Mouse (Mus musculus): Measurements from ENCODE around the gene Atp2b1.

The Atp2b1 gene

GRCm38 (mm10) chr10:99029844-99030243 lies 115.6 kb downstream of the Atp2b1 start:
- no peak for DNase-seq (ENCODE audit: low read depth, low spot score)

- DNase-seq (ENCODE audit: low read depth, low spot score): no peak
These were observed 119.9 kb downstream of the Atp2b1 start for GRCm38 (mm10) chr10:99033830-99034828.

- no peak for DNase-seq (ENCODE audit: low read depth, low spot score)
These were observed 123.2 kb downstream of the Atp2b1 start for GRCm38 (mm10) chr10:99037185-99038065.

- no peak for DNase-seq (ENCODE audit: low read depth, low spot score)
These were observed 124.7 kb downstream of the Atp2b1 start for GRCm38 (mm10) chr10:99038866-99039265.

GRCm38 (mm10) chr10:99040171-99040570 lies 126.0 kb downstream of the Atp2b1 start:
- DNase-seq (ENCODE audit: low read depth, low spot score): no peak

GRCm38 (mm10) chr10:99046756-99047550 lies 132.7 kb downstream of the Atp2b1 start:
- DNase-seq (ENCODE audit: low read depth, low spot score): no peak

GRCm38 (mm10) chr10:99047551-99047940 lies 133.3 kb downstream of the Atp2b1 start:
- no peak for DNase-seq (ENCODE audit: low read depth, low spot score)

GRCm38 (mm10) chr10:99050093-99050492 lies 135.9 kb downstream of the Atp2b1 start:
- no peak for DNase-seq (ENCODE audit: low read depth, low spot score)

- no peak for DNase-seq (ENCODE audit: low read depth, low spot score)
These were observed 138.9 kb downstream of the Atp2b1 start for GRCm38 (mm10) chr10:99053111-99053510.

- DNase-seq (ENCODE audit: low read depth, low spot score): no peak
These were observed 146.4 kb downstream of the Atp2b1 start for GRCm38 (mm10) chr10:99060588-99060987.

GRCm38 (mm10) chr10:99061418-99061817 lies 147.2 kb downstream of the Atp2b1 start:
- no peak for DNase-seq (ENCODE audit: low read depth, low spot score)

GRCm38 (mm10) chr10:99062546-99062945 lies 148.3 kb downstream of the Atp2b1 start:
- no peak for DNase-seq (ENCODE audit: low read depth, low spot score)

Data from forelimb bud, embryonic 11.5 days (tissue).